Mouse (Mus musculus): ENCODE results near the gene Adcy7.

- TF ChIP-seq CTCF (IDR thresholded peaks at IDR 0.05; ENCODE audit: extremely low read depth, insufficient read length, insufficient replicate concordance, low read depth, low read length) (peak; percentile 26; the same call in 1 of the 2 replicates), POLR2A (IDR thresholded peaks at IDR 0.05; ENCODE audit: low read depth, low read length) (no peak)
These were observed 13.5 kb downstream of the Adcy7 start for GRCm38 (mm10) chr8:88285469-88286356.
